Mouse (Mus musculus) kidney, postnatal 0 days (tissue): Measurements from ENCODE around the gene Zswim3. TPM values are rescaled to one million over a fixed set of nuclear protein-coding genes. Genes with fewer than 3 reads are reported as not detected.

ENCODE experiments used
- ATAC-seq: fragments of 200-750 bp; cut with Nextera tagmentation; replicated peaks from 2 replicates; pipeline ENCODE4 v1.8.0; 2017; ENCODE audit warnings: low read depth, moderate number of reproducible peaks, moderate TSS enrichment, moderate library complexity; ENCODE audit not compliant: low FRiP score
- DNase-seq: peaks from one replicate; pipeline ENCODE4 v3.0.0-alpha.2; 2016; ENCODE audit warnings: low spot score
- H3K27ac ChIP-seq: fragments of 300-500 bp; sonication (generic); 2 replicates; pipeline ENCODE4 v1.5.1; 2014; ENCODE audit warnings: mild to moderate bottlenecking
- H3K27me3 ChIP-seq: fragments of 300-500 bp; sonication (generic); 2 replicates; pipeline ENCODE4 v1.6.1; 2014; ENCODE audit warnings: low read length, mixed read lengths; ENCODE audit not compliant: insufficient read depth
- H3K36me3 ChIP-seq: fragments of 300-500 bp; sonication (generic); 2 replicates; pipeline ENCODE4 v1.6.1; 2014; ENCODE audit warnings: low read length, mixed read lengths; ENCODE audit not compliant: insufficient read depth
- H3K4me1 ChIP-seq: fragments of 300-500 bp; sonication (generic); replicated peaks from 2 replicates; pipeline ENCODE4 v1.6.1; 2014; ENCODE audit warnings: antibody characterized with exemption, low read length, mixed read lengths; ENCODE audit not compliant: insufficient read depth
- H3K4me2 ChIP-seq: fragments of 300-500 bp; sonication (generic); 2 replicates; pipeline ENCODE4 v1.6.1; 2014; ENCODE audit warnings: mild to moderate bottlenecking, low read length, moderate library complexity, mixed read lengths
- H3K4me3 ChIP-seq: fragments of 300-500 bp; sonication (generic); replicated peaks from 2 replicates; pipeline ENCODE4 v1.5.1; 2014; ENCODE audit warnings: low read depth, low read length
- H3K9ac ChIP-seq: fragments of 300-500 bp; sonication (generic); 2 replicates; pipeline ENCODE4 v1.6.1; 2014; ENCODE audit warnings: low read depth, low read length
- H3K9me3 ChIP-seq: fragments of 300-500 bp; sonication (generic); replicated peaks from 2 replicates; pipeline ENCODE4 v1.6.1; 2016; ENCODE audit warnings: low read length, inconsistent platforms, mixed read lengths
- CTCF ChIP-seq: IDR thresholded peaks from 2 replicates; pipeline ENCODE4 v1.5.1; 2016; ENCODE audit warnings: antibody characterized with exemption, low read depth, mild to moderate bottlenecking, moderate library complexity
- WGBS: fragments of 180-500 bp; shearing (Covaris S2); extraction: QIAGEN DNeasy Blood & Tissue Kit; methylation state at CpG from one replicate; pipeline ENCODE4 v1.1.7; 2014; 5-methylcytosine and 5-hydroxymethylcytosine counted together
- polyA plus RNA-seq: library from polyadenylated mRNA; unstranded; fragments of >200 nt; fragmentation: Nextera tagmentation; extraction: Ambion mirVana; gene quantifications from 2 replicates; pipeline ENCODE4 v1.2.1, GENCODE M21; 2015

Zswim3 gene
- polyA plus RNA-seq, 1 experiment from 2014 or later, result 5.2 TPM

DNA sequence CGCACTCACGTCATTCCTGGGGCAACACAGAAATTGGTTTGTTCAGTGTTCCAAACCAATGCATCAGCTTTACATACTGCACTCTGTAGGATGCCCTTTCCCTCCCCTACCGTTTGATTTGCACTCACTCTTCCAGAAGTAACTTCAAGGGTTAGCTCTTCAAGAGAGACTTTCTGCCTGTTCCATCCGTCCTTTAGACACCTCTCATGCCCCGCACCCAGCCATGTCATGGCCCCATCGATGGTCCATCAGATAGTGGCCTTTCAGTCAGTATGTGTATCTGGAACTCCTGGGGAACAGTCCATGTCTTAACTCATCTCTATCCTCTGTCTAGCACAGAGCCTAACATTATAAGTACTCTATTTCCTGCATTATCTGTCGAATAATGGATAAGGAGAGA, 42.3 kb upstream of the Zswim3 start:
- H3K4me2 ChIP-seq, result no peak overlapping the region
- no peak for DNase-seq
- TF ChIP-seq CTCF, result no peak
- no peaks in the 10 kb centered on the region for H3K4me1 ChIP-seq
- no peaks in the 10 kb centered on the region for H3K9me3 ChIP-seq
- no peak for ATAC-seq
- H3K36me3 ChIP-seq, result peaks cover 67% of the 10 kb centered on the region
- no peak overlapping the region for H3K4me3 ChIP-seq
- WGBS, result 79% methylated on average over 7 of the region's 7 CpGs
- no peak overlapping the region for H3K9ac ChIP-seq
- H3K27me3 ChIP-seq, result no peaks in the 10 kb centered on the region
- no peak overlapping the region for H3K27ac ChIP-seq

- no peak overlapping the region for H3K9ac ChIP-seq
- WGBS, result 85% methylated on average over 3 of the region's 3 CpGs
- 0 out of 2 replicates have a peak, but pooled peaks cover 6% of the 10 kb centered on the region for H3K4me1 ChIP-seq
- ATAC-seq (no peak), DNase-seq (no peak)
- no peaks in the 10 kb centered on the region for H3K27me3 ChIP-seq
- no peak overlapping the region for H3K4me2 ChIP-seq
- H3K4me3 ChIP-seq, result no peak overlapping the region
- H3K9me3 ChIP-seq, result no peaks in the 10 kb centered on the region
- peaks cover 42% of the 10 kb centered on the region for H3K36me3 ChIP-seq
- no peak for TF ChIP-seq CTCF
- no peak overlapping the region for H3K27ac ChIP-seq
Measured at GRCm38 (mm10) chr2:164765841-164766240, 39.1 kb upstream of the Zswim3 start.

- Histone ChIP-seq H3K27me3 (no peaks in the 10 kb centered on the region), H3K9ac (no peak overlapping the region), H3K4me2 (no peak overlapping the region), H3K4me1 (0 out of 2 replicates have a peak, but pooled peaks cover 9% of the 10 kb centered on the region), H3K9me3 (no peaks in the 10 kb centered on the region), H3K36me3 (peaks cover 33% of the 10 kb centered on the region), H3K27ac (peak overlapping the region; percentile 26; the same call in 1 of the 2 replicates), H3K4me3 (no peak overlapping the region)
- TF ChIP-seq CTCF, result no peak
- WGBS, result 86% methylated on average over 15 of the region's 15 CpGs
- DNase-seq (no peak), ATAC-seq (no peak)
Measured at GRCm38 (mm10) chr2:164767812-164768540, 36.9 kb upstream of the Zswim3 start.

- H3K9me3 ChIP-seq, result no peaks in the 10 kb centered on the region
- peak within 1 kb of the TSS; percentile 90 for H3K4me2 ChIP-seq
- H3K4me1 ChIP-seq, result 0 out of 2 replicates have a peak, but pooled peaks cover 9% of the 10 kb centered on the region
- peak within 1 kb of the TSS; percentile 81 for H3K4me3 ChIP-seq
- 3% methylated on average over 53 of the region's 53 CpGs for WGBS
- peak; percentile 100 for DNase-seq
- no peak within 1 kb of the TSS for H3K27ac ChIP-seq
- peak within 1 kb of the TSS; percentile 65 for H3K9ac ChIP-seq
- ATAC-seq, result peak; percentile 99
- H3K27me3 ChIP-seq, result no peaks in the 10 kb centered on the region
- TF ChIP-seq CTCF, result peak; percentile 52
- H3K36me3 ChIP-seq, result peaks cover 25% of the 10 kb centered on the region
Measured at GRCm38 (mm10) chr2:164769258-164770037, 35.5 kb upstream of the Zswim3 start, which contains the start of gene Ube2c. TSS of gene Ube2c (plus strand) at chr2:164769898.

GRCm38 (mm10) chr2:164770279-164770678, 34.6 kb upstream of the Zswim3 start:
- TF ChIP-seq CTCF, result no peak
- Histone ChIP-seq H3K9me3 (no peaks in the 10 kb centered on the region), H3K9ac (peak overlapping the region; percentile 65), H3K36me3 (peaks cover 20% of the 10 kb centered on the region), H3K4me2 (peak overlapping the region; percentile 90), H3K4me1 (0 out of 2 replicates have a peak, but pooled peaks cover 9% of the 10 kb centered on the region), H3K27ac (no peak overlapping the region), H3K4me3 (peak overlapping the region; percentile 81), H3K27me3 (no peaks in the 10 kb centered on the region)
- DNase-seq, result no peak
- ATAC-seq, result no peak
- WGBS, result 2% methylated on average over 15 of the region's 15 CpGs

DNA sequence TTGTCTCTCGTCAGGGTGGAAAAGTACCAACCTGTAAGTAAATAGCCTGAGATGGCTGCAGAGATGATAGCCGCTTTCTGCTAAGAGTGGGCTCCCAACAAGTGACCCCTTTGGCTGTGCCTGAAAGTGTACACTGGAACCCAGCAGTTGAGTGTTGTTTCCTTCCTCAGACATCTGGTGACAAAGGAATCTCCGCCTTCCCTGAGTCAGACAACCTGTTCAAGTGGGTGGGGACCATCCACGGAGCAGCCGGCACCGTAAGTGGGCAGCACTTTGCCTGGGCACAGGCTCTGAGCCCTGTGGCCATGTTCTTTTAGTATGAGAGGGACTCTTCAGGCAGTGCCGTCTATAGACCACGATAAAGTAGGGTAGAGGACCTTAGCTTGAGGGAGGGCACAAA, 33.8 kb upstream of the Zswim3 start:
- H3K4me2 ChIP-seq, result peak overlapping the region; percentile 90
- no peak overlapping the region for H3K9ac ChIP-seq
- no peaks in the 10 kb centered on the region for H3K9me3 ChIP-seq
- 59% methylated on average over 8 of the region's 8 CpGs for WGBS
- H3K27ac ChIP-seq, result no peak overlapping the region
- peaks cover 12% of the 10 kb centered on the region; the same call in 1 of the 2 replicates for H3K36me3 ChIP-seq
- 0 out of 2 replicates have a peak, but pooled peaks cover 9% of the 10 kb centered on the region for H3K4me1 ChIP-seq
- DNase-seq (no peak), ATAC-seq (no peak)
- peak overlapping the region; percentile 81 for H3K4me3 ChIP-seq
- H3K27me3 ChIP-seq, result no peaks in the 10 kb centered on the region
- no peak for TF ChIP-seq CTCF
